Mouse (Mus musculus) left cerebral cortex, postnatal 36 days (tissue): ENCODE results near the gene Tmem256. TPM values are rescaled to one million over a fixed set of nuclear protein-coding genes. Genes with fewer than 3 reads are reported as not detected.
A peak's percentile ranks its signal among the peaks of the same experiment; 100 is the strongest.

Source experiments
- DNase-seq, 2 experiments: peaks; one replicate each; pipeline ENCODE4 v3.0.0; 2021 to 2022; ENCODE audit warnings: low spot score in 2 of 2, mixed read lengths in 1 of 2
- intact Hi-C: fragments of 180-260 bp; cut with DNase I; formaldehyde crosslinking; loops from one replicate; pipeline ENCODE4 v1.15.1; 2025
- total RNA-seq, 2 experiments: library from RNA; stranded (reverse); gene quantifications; 2 replicates each; pipeline ENCODE4 v1.2.3; 2021

The Tmem256 gene
- 100 to 1,000 TPM; 111 to 130 TPM for total RNA-seq

GRCm38 (mm10) chr11:69837952-69838713, at the start of gene Tmem256:
Tmem256 (plus strand) TSS chr11:69838514.
- intact Hi-C loops, result loop anchor here (2.0 to 5.0 kb wide), 3 partner anchors 35 to 79 kb away; partner anchors contain the start of genes 2810408A11Rik, Neurl4 and Polr2a
- DNase-seq, result peak; percentile 95 to 96

GRCm38 (mm10) chr11:69789431-69789830, 48.9 kb upstream of the Tmem256 start:
- DNase-seq, result no peak
- intact Hi-C loops, result no loop called here

- intact Hi-C loops, result no loop called here
- DNase-seq, result no peak
These were observed 46.9 kb upstream of the Tmem256 start for GRCm38 (mm10) chr11:69791420-69791819.

- no peak for DNase-seq
These were observed 44.9 kb upstream of the Tmem256 start for GRCm38 (mm10) chr11:69793429-69793828.

GRCm38 (mm10) chr11:69795168-69795982, 42.9 kb upstream of the Tmem256 start, which contains the start of gene Chrnb1:
Chrnb1 (minus strand) TSS chr11:69795943.
- intact Hi-C loops, result no loop called here
- peak; percentile 81 to 84 for DNase-seq

More at GRCm38 (mm10) chr11:69793429-69793828, 44.9 kb upstream of the Tmem256 start:
- intact Hi-C loops, result no loop called here

- DNase-seq, result no peak
- intact Hi-C loops, result no loop called here
These were observed 42.3 kb upstream of the Tmem256 start for GRCm38 (mm10) chr11:69795983-69796435.

- no peak for DNase-seq
- intact Hi-C loops, result no loop called here
These were observed 40.4 kb upstream of the Tmem256 start for GRCm38 (mm10) chr11:69797924-69798323.

- intact Hi-C loops, result loop anchor here (5.0 kb wide), 1 partner anchor 78 kb away; the partner anchor contains the start of gene Tmem95
- DNase-seq, result no peak
These were observed 38.7 kb upstream of the Tmem256 start for GRCm38 (mm10) chr11:69799394-69800137.

GRCm38 (mm10) chr11:69800138-69800391, 38.2 kb upstream of the Tmem256 start:
- DNase-seq, result no peak
- intact Hi-C loops, result loop anchor here (5.0 kb wide), 1 partner anchor 77 kb away; the partner anchor contains the start of gene Tmem95

- DNase-seq, result no peak
- intact Hi-C loops, result loop anchor here (5.0 kb wide), 1 partner anchor 77 kb away; the partner anchor contains the start of gene Tmem95
These were observed 37.7 kb upstream of the Tmem256 start for GRCm38 (mm10) chr11:69800392-69801197.

- intact Hi-C loops, result loop anchor here (5.0 kb wide), 1 partner anchor 76 kb away; the partner anchor contains the start of gene Tmem95
- DNase-seq, result no peak
These were observed 36.8 kb upstream of the Tmem256 start, which contains the start of gene Fgf11 for GRCm38 (mm10) chr11:69801379-69801977. Fgf11 (minus strand) TSS chr11:69801857.

GRCm38 (mm10) chr11:69802648-69803105, 35.6 kb upstream of the Tmem256 start:
- intact Hi-C loops, result loop anchor here (1.0 to 5.0 kb wide), 3 partner anchors 34 to 75 kb away; partner anchors contain the start of genes Nlgn2 and Tmem95
- peak; percentile 72 to 73 for DNase-seq

GRCm38 (mm10) chr11:69803328-69803727, 35.0 kb upstream of the Tmem256 start:
- DNase-seq, result no peak
- intact Hi-C loops, result loop anchor here (1.0 to 5.0 kb wide), 3 partner anchors 33 to 74 kb away; partner anchors contain the start of genes Nlgn2 and Tmem95

GRCm38 (mm10) chr11:69803786-69804651, 34.3 kb upstream of the Tmem256 start:
- intact Hi-C loops, result loop anchor here (1.0 to 5.0 kb wide), 3 partner anchors 33 to 73 kb away; partner anchors contain the start of genes Nlgn2 and Tmem95
- peak; percentile 71 for DNase-seq

- DNase-seq, result no peak
- intact Hi-C loops, result loop anchor here (5.0 kb wide), 1 partner anchor 73 kb away; the partner anchor contains the start of gene Tmem95
These were observed 33.7 kb upstream of the Tmem256 start for GRCm38 (mm10) chr11:69804652-69804940.

- DNase-seq, result no peak
- intact Hi-C loops, result loop anchor here (5.0 kb wide), 1 partner anchor 72 kb away; the partner anchor contains the start of gene Tmem95
These were observed 33.1 kb upstream of the Tmem256 start, which contains the start of gene Tmem102 for GRCm38 (mm10) chr11:69804972-69805909. Tmem102 (minus strand) TSS chr11:69805624.
